Mouse (Mus musculus): ENCODE measurements at regions not wholly inside any gene's neighbourhood (a gene's known extent, or its start where the extent isn't known, plus 50 kb on each side); places are given as distances from the start of the nearest gene placed in this dataset.

GRCm38 (mm10) chr10:112810181-112810580, 118.6 kb downstream of the Atxn7l3b start:
- Histone ChIP-seq H3K9ac (replicated peaks; ENCODE audit: low read depth) (no peak overlapping the region), H3K27me3 (replicated peaks; ENCODE audit: insufficient read depth, low read length) (no peaks in the 10 kb centered on the region), H3K27ac (ENCODE audit: low read length) (no peak overlapping the region), H3K4me2 (replicated peaks; ENCODE audit: low read depth, low read length) (no peak overlapping the region), H3K4me1 (ENCODE audit: insufficient read depth, low read depth, low read length) (no peaks in the 10 kb centered on the region), H3K4me3 (ENCODE audit: low read depth, low read length) (no peak overlapping the region), H3K36me3 (ENCODE audit: insufficient read depth, low read length) (no peaks in the 10 kb centered on the region), H3K9me3 (ENCODE audit: low read length) (no peaks in the 10 kb centered on the region)
- DNase-seq (ENCODE audit: low spot score) (no peak), ATAC-seq (no peak)
- 50% methylated on average over 1 of the region's 1 CpGs for WGBS
- TF ChIP-seq EP300 (IDR thresholded peaks at IDR 0.05): no peak
- TF ChIP-seq CTCF (IDR thresholded peaks at IDR 0.05): no peak

DNA sequence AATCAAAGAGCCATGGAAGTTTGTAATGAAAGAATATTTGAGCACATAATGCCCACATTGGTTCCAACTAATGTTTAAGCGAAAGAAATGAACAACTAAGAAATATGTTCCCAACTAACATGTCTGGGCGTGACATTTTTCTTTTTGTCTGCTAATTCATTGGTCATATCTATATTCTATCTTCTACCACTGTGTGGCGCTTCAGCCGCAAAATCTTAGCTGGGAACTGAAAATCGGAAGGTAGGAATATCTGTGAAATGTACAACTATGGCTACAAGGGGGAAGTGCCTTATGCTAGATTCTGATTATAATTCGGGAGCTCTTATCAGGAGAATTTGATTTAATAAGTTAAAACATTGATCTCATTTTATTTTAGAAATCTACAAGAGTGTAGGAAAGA, 125.2 kb downstream of the Atxn7l3b start:
- TF ChIP-seq EP300 (IDR thresholded peaks at IDR 0.05) (no peak), CTCF (IDR thresholded peaks at IDR 0.05) (peak; percentile 52)
- no peak for ATAC-seq

GRCm38 (mm10) chr10:112801560-112801959, 127.2 kb downstream of the Atxn7l3b start:
- H3K4me1 ChIP-seq (ENCODE audit: insufficient read depth, low read depth, low read length): no peaks in the 10 kb centered on the region
- TF ChIP-seq EP300 (IDR thresholded peaks at IDR 0.05) (no peak), CTCF (IDR thresholded peaks at IDR 0.05) (peak; percentile 88)
- DNase-seq (ENCODE audit: low spot score): peak; percentile 43
- H3K4me2 ChIP-seq (replicated peaks; ENCODE audit: low read depth, low read length): no peak overlapping the region
- 1% methylated on average over 5 of the region's 5 CpGs for WGBS
- no peaks in the 10 kb centered on the region for H3K27me3 ChIP-seq (replicated peaks; ENCODE audit: insufficient read depth, low read length)
- no peak overlapping the region for H3K27ac ChIP-seq (ENCODE audit: low read length)
- no peak for ATAC-seq
- H3K36me3 ChIP-seq (ENCODE audit: insufficient read depth, low read length): no peaks in the 10 kb centered on the region
- H3K4me3 ChIP-seq (ENCODE audit: low read depth, low read length): no peak overlapping the region
- no peaks in the 10 kb centered on the region for H3K9me3 ChIP-seq (ENCODE audit: low read length)
- H3K9ac ChIP-seq (replicated peaks; ENCODE audit: low read depth): no peak overlapping the region

More for the DNA sequence above, 125.2 kb downstream of the Atxn7l3b start:
- Histone ChIP-seq H3K4me3 (ENCODE audit: low read depth, low read length) (no peak overlapping the region), H3K27me3 (replicated peaks; ENCODE audit: insufficient read depth, low read length) (no peaks in the 10 kb centered on the region), H3K4me1 (ENCODE audit: insufficient read depth, low read depth, low read length) (no peaks in the 10 kb centered on the region), H3K9me3 (ENCODE audit: low read length) (no peaks in the 10 kb centered on the region), H3K9ac (replicated peaks; ENCODE audit: low read depth) (no peak overlapping the region), H3K36me3 (ENCODE audit: insufficient read depth, low read length) (no peaks in the 10 kb centered on the region), H3K27ac (ENCODE audit: low read length) (no peak overlapping the region), H3K4me2 (replicated peaks; ENCODE audit: low read depth, low read length) (no peak overlapping the region)
- peak; percentile 28 for DNase-seq (ENCODE audit: low spot score)
- WGBS: 36% methylated on average over 6 of the region's 6 CpGs

DNA sequence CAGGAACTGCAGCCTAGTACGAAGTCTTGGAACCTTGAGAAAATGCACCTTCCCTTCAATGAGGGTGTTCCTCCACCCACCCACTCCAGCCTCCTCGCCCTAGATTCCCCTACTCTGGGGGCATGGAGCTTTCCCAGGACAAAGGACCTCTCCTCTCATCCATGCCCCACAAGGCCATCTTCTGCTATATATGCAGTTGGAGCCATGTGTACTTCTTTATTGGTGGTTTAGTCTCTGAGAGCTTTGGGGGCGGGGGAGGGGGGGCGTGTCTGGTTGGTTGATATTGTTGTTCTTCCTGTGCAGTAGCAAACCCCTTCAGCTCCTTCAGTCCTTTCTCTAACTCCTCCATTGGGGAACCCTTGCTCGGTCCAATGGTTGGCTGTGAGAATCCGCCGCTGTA, 130.2 kb downstream of the Atxn7l3b start:
- H3K9ac ChIP-seq (replicated peaks; ENCODE audit: low read depth): no peak overlapping the region
- H3K27ac ChIP-seq (ENCODE audit: low read length): no peak overlapping the region
- 58% methylated on average over 7 of the region's 7 CpGs for WGBS
- no peaks in the 10 kb centered on the region for H3K27me3 ChIP-seq (replicated peaks; ENCODE audit: insufficient read depth, low read length)
- H3K9me3 ChIP-seq (ENCODE audit: low read length): no peaks in the 10 kb centered on the region
- H3K36me3 ChIP-seq (ENCODE audit: insufficient read depth, low read length): no peaks in the 10 kb centered on the region
- H3K4me1 ChIP-seq (ENCODE audit: insufficient read depth, low read depth, low read length): no peaks in the 10 kb centered on the region
- H3K4me3 ChIP-seq (ENCODE audit: low read depth, low read length): no peak overlapping the region
- H3K4me2 ChIP-seq (replicated peaks; ENCODE audit: low read depth, low read length): no peak overlapping the region
- DNase-seq (ENCODE audit: low spot score) (no peak), ATAC-seq (no peak)
- no peak for TF ChIP-seq EP300 (IDR thresholded peaks at IDR 0.05)
- no peak for TF ChIP-seq CTCF (IDR thresholded peaks at IDR 0.05)

GRCm38 (mm10) chr10:112798090-112798489, 130.7 kb downstream of the Atxn7l3b start:
- Histone ChIP-seq H3K4me3 (ENCODE audit: low read depth, low read length) (no peak overlapping the region), H3K9me3 (ENCODE audit: low read length) (no peaks in the 10 kb centered on the region), H3K36me3 (ENCODE audit: insufficient read depth, low read length) (no peaks in the 10 kb centered on the region), H3K4me1 (ENCODE audit: insufficient read depth, low read depth, low read length) (no peaks in the 10 kb centered on the region), H3K9ac (replicated peaks; ENCODE audit: low read depth) (no peak overlapping the region), H3K4me2 (replicated peaks; ENCODE audit: low read depth, low read length) (no peak overlapping the region), H3K27ac (ENCODE audit: low read length) (no peak overlapping the region), H3K27me3 (replicated peaks; ENCODE audit: insufficient read depth, low read length) (no peaks in the 10 kb centered on the region)
- no peak for ATAC-seq
- no peak for DNase-seq (ENCODE audit: low spot score)
- TF ChIP-seq EP300 (IDR thresholded peaks at IDR 0.05): no peak
- no peak for TF ChIP-seq CTCF (IDR thresholded peaks at IDR 0.05)
- WGBS: 19% methylated on average over 4 of the region's 4 CpGs

DNA sequence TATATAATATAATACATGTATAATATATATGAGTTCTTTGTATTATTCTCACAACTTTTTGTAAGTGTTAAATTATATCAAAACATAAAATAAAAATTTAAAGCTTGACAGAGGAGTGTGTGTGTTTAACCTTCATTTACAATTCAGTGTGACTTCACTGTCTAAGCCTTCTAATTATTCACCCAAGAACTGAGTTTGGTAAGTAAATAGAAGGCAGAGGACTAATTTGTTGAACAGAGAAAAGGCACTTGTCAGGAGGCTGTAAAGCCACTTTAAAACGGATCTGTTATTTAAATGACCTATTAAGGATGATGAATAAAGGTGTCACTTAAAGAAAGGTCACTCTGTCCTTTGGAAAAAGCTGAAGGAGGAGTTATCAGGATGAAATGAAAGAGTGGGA, 132.9 kb downstream of the Atxn7l3b start:
- ATAC-seq (no peak), DNase-seq (ENCODE audit: low spot score) (no peak)
- Histone ChIP-seq H3K36me3 (ENCODE audit: insufficient read depth, low read length) (no peaks in the 10 kb centered on the region), H3K9ac (replicated peaks; ENCODE audit: low read depth) (no peak overlapping the region), H3K27ac (ENCODE audit: low read length) (no peak overlapping the region), H3K4me2 (replicated peaks; ENCODE audit: low read depth, low read length) (no peak overlapping the region), H3K27me3 (replicated peaks; ENCODE audit: insufficient read depth, low read length) (no peaks in the 10 kb centered on the region), H3K4me3 (ENCODE audit: low read depth, low read length) (no peak overlapping the region), H3K9me3 (ENCODE audit: low read length) (no peaks in the 10 kb centered on the region), H3K4me1 (ENCODE audit: insufficient read depth, low read depth, low read length) (no peaks in the 10 kb centered on the region)
- WGBS: 12% methylated on average over 1 of the region's 1 CpGs
- TF ChIP-seq CTCF (IDR thresholded peaks at IDR 0.05): no peak
- no peak for TF ChIP-seq EP300 (IDR thresholded peaks at IDR 0.05)

DNA sequence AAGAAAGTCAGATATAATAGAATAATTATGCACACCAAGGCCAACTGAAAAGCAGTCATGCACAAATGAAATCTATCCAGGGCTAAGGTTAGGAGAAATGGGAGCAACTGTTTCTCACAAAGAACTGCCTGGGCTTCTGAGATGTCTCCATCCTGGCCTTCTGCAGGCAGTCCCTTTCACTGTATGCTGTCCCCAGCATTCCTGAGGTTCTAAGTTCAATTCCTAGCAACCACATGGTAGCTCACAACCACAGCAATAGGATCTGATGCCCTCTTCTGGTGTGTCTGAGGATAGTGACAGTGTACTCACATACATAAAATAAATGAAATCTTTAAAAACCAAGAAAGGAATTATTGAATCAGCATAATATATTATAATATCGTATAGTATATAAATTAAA, 133.3 kb downstream of the Atxn7l3b start:
- DNase-seq (ENCODE audit: low spot score): no peak
- no peak overlapping the region for H3K4me2 ChIP-seq (replicated peaks; ENCODE audit: low read depth, low read length)
- TF ChIP-seq EP300 (IDR thresholded peaks at IDR 0.05): no peak
- TF ChIP-seq CTCF (IDR thresholded peaks at IDR 0.05): no peak
- H3K27ac ChIP-seq (ENCODE audit: low read length): no peak overlapping the region
- H3K4me1 ChIP-seq (ENCODE audit: insufficient read depth, low read depth, low read length): no peaks in the 10 kb centered on the region
- no peaks in the 10 kb centered on the region for H3K9me3 ChIP-seq (ENCODE audit: low read length)
- H3K9ac ChIP-seq (replicated peaks; ENCODE audit: low read depth): no peak overlapping the region
- ATAC-seq: no peak
- no peak overlapping the region for H3K4me3 ChIP-seq (ENCODE audit: low read depth, low read length)
- H3K27me3 ChIP-seq (replicated peaks; ENCODE audit: insufficient read depth, low read length): no peaks in the 10 kb centered on the region
- WGBS: 89% methylated on average over 1 of the region's 1 CpGs
- H3K36me3 ChIP-seq (ENCODE audit: insufficient read depth, low read length): no peaks in the 10 kb centered on the region

All from lung, postnatal 0 days (tissue).